Mouse (Mus musculus) lung, postnatal 0 days (tissue): ENCODE measurements around the gene Cpne5.

Experiments
- CTCF ChIP-seq: IDR thresholded peaks from 2 replicates; pipeline ENCODE4 v1.5.1; 2016; ENCODE audit warnings: antibody characterized with exemption, mild to moderate bottlenecking
- EP300 ChIP-seq: IDR thresholded peaks from 2 replicates; pipeline ENCODE4 v1.6.1; 2016; ENCODE audit warnings: antibody characterized with exemption, mild to moderate bottlenecking, control low read depth

GRCm38 (mm10) chr17:29147273-29147672 lies 90.7 kb downstream of the Cpne5 start:
- TF ChIP-seq EP300 (no peak), CTCF (no peak)
